Mouse (Mus musculus) heart, postnatal 0 days (tissue): ENCODE data around the gene Megf9.

Experiments
- CTCF ChIP-seq: IDR thresholded peaks from 2 replicates; pipeline ENCODE4 v1.5.1; 2016; ENCODE audit warnings: antibody characterized with exemption, control low read depth, low read depth
- EP300 ChIP-seq: IDR thresholded peaks from 2 replicates; pipeline ENCODE4 v1.6.1; 2016; ENCODE audit warnings: antibody characterized with exemption, low read depth

- no peak for TF ChIP-seq CTCF
- no peak for TF ChIP-seq EP300
Observed at GRCm38 (mm10) chr4:70553888-70554287, 19.1 kb upstream of the Megf9 start.
